Mouse (Mus musculus): ENCODE data around the gene Mcoln1.

The Mcoln1 gene

DNA sequence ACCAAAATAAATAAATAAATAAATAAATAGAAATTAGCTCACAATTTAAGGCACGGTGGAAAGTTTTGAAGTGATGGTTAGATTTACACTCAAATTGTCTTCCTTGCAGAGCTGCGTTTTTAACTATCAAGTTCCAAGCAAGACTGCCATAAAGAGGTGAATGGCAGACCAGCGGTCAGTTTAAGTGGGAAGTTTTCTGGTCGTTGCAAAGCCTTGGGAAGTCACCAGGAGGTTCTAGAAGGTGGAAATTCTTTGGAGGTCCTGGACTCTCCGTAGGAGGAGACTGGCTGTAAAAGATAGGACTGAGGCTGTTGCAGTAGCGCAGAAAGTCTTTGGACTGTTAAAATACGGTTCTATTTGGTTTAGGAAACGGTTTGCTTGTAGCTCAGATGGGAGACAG is 506 bp upstream of the Mcoln1 start:
- DNase-seq: no peak

DNA sequence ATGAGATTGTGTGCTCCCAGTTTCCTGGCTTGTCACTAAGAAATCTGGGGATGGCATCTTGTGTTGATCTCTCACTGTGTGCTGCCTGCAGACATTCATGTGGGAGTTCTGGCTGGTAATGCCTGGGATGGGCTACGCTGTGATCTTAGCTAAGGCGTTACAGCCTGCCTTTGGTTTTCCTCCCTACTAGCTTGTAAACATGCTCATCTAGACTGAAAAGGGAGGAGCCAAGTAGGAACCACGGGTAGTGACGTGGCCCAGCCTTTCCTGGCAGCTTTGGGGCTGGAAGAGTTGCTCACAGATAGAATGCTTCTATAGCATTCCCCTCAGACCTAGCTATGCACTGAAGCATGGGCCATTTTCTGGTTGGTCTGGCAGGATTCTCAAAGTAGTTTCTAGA is 2.0 kb downstream of the Mcoln1 start:
- DNase-seq: no peak

DNA sequence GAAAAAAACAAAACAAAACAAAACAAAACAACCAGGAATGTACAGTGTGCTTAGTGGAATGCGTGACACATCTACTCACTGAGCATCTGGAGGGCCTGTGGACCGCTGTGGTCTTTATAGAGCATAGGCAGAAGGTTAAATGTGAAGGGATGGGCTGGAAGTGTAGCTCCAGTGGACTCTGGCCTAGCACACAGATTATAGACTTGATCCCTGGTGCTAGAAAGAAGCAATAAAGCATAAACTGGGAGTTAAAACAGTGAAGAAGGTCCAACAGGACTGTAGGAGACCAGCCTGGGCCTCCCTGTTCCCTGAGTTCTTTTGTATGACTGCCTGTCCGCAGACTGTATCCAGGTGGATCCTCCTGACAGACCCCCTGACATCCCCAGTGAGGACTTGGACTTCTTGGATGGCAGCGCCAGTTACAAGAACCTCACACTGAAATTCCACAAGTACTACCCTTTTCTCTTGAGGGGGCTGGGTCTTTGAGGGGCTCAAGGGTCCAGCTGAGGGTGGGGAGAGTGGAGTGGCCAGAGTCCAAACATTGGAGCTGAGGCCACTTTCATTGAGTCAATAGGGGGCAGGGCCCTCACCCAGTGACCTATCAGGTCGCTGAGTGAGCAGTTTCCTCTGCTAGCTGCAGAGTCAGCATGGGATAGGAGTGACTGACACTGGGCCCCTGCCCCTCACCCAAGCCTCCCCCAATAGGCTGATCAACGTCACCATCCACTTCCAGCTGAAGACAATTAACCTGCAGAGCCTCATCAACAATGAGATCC is 7.9 kb downstream of the Mcoln1 start:
- DNase-seq: no peak

DNA sequence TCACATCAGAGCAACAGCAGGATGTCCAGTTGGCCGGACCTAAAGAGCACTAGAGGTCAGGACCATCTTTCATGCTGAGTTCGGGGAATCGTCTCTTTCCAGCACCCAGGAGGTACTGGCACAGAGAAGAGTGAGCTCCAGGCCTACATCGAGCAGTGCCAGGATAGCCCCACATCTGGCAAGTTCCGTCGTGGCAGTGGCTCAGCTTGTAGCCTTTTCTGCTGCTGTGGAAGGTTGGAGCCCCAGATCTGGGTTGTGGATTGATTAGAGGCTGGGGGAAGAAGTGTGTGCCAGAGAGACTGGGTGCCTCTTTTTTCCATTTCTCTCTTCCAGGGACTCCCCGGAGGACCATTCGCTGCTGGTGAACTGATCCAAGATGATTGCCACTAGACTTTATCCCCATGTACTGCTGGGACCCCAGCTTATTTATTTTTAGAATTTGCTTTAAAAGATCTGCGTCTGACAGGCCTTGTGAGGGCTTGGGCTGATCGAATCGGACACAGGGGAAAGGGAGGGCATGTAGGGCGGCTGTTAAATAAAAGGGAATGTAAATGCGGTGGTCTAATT is 14.5 kb downstream of the Mcoln1 start:
- DNase-seq: peak; percentile 38

DNA sequence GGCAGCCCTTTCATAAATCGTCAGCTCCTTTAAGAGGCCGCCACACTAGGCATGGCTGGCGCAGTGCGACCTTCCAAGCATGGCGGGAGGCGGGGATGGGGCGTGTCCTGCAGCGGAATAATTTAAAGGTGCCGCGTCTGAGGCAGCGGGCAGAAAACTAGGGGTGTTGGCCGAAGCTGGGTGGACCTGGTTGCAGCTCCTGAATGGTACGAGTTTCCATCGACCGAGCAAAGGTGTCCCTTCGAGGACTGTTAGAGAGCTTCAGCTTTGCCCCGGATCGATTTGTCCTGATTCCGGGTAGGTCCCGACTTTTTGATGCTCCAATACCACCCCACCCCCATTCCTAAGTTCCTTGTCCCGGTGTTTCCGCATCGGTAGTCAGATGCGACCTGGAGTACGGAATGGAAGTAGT is 15.0 kb downstream of the Mcoln1 start, which contains the start of gene Pnpla6:
TSS of gene Pnpla6 (plus strand) at position 125 of the 412 bp plus-strand sequence.
- DNase-seq: peak; percentile 94

DNA sequence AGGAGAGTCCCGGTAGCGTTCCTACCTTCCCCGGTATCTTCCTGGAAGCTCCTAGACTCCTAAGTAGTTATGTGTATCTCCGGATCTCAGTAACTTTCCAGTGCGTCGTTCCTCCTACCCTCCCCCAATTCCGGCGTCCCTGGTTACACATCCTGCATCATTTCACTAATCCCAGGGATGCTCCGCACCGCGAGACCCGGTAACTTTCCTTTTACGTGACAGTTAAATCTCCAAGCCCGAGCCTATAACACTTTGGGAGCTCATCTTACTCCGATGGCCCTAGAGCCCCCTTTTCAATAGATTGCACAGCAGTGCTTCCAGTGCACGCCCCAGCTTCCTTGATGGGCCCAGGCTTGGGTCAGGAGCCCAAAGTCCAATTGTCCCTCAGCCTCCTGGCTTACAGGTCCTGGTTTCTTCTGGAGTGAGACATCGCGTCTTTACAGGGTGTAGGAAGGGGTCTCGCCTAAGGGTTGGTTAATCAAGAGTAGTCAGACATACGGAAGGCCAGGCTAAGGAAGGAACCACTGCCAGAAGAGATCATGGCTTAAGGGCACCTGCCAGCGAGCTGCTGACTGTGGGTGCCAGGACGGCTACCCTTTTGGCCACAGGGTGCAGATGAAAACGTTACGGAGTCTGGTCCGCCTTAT is 15.6 kb downstream of the Mcoln1 start:
- DNase-seq: peak; percentile 74

DNA sequence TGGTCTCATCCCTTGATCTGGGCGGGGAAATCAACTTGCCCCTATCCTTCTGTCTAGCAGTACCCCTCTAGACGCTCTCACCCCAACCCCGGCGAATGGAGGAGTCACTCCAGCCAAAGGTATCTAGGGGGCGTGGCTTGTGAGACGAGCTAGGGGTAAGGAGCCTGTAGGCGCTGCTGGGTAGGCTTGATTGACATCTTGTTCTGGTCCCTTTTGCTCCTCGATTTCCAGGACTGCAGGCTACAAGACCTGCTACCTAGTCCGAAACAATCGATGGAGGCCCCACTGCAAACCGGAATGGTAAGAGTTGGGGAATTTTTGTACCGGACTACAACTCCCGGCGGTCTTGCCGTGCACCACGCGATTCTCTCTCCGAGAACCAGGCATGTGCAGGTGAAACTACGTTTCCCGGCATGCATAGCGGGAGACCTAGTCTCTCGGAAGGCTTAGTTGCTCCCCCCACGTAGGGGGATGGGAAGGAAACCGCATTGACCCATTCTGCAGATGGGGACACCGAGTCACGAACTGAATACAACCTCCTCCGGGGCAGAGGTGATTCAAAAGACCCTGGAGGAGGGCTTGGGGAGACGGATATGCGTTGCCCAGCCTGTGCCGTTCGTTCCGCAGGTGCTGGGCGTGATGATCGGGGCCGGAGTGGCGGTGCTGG is 16.3 kb downstream of the Mcoln1 start:
- DNase-seq: peak; percentile 97

DNA sequence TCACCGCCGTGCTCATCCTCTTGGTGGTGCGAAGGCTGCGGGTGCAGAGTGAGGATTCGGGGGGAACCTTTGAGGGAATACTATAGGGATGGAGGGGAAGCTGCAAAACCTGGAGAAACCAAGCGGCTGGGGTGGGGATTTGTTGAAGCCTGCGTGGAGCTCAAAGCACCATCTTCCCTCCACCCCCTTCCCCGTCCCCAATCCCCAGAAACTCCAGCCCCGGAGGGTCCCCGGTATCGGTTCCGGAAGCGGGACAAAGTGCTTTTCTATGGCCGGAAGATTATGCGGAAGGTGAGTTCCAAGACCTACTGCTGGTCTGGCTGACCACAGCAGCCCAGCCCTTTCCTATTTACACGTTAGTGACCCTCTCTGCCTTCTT is 16.8 kb downstream of the Mcoln1 start:
- DNase-seq: peak; percentile 25

DNA sequence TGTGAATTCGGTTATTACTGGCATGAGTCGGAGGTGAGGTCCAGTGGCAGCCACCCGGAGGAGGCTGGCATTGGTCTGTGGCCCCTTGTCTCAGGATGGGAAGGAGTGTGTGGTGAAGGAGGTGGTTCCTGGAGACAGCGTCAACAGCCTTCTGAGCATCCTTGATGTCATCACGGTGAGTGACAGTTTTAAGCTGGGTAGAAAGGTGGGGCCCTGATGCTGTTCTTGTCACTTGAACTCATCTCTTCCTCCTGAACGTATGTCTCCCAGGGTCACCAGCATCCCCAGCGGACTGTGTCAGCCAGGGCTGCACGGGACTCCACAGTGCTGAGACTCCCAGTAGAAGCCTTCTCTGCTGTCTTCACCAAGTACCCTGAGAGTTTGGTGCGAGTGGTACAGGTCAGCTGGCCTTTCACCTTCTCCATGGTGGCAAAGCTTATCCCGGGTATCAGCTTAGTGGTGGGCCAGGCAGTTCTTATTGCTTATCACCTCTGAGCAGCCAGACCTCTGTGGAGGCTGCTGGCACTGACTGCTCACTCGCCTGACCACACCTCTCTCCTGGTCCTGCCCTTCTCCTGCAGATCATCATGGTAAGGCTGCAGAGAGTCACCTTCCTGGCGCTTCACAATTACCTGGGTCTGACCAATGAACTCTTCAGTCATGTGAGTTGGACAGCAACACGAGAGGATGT is 21.9 kb downstream of the Mcoln1 start:
- no peak for DNase-seq

DNA sequence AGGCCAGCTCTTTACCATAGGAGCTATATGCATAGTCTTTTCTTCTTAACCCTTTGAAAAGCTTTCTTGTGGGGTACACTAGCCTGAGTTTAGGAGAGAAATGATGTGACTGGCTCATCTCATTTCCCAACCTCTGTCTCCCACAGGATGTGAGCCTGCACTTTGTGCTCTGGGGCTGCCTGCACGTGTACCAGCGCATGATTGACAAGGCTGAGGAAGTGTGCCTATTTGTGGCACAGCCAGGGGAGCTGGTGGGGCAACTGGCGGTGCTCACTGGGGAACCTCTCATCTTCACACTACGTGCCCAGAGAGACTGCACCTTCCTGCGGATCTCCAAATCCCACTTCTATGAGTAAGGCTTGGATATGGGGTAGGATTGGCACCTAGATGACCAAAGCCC is 30.6 kb downstream of the Mcoln1 start:
- no peak for DNase-seq

DNA sequence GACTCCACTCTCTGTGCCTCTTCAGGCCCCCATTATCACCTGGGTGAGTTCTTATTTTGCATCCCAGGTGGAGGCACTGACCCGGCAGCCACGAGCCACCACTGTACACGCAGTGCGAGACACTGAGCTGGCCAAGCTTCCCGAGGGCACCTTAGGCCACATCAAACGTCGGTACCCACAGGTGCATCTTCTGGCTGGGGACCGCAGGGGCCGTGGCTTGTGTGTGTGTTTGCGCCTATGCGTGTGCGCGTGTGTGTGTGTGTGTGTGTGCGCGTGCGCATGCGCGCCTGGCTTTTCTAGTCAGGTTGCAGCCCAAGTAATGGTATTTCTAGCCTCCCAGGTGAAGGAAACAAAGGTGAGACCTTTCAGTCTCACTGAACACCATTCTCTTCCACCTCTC is 31.7 kb downstream of the Mcoln1 start:
- no peak for DNase-seq

DNA sequence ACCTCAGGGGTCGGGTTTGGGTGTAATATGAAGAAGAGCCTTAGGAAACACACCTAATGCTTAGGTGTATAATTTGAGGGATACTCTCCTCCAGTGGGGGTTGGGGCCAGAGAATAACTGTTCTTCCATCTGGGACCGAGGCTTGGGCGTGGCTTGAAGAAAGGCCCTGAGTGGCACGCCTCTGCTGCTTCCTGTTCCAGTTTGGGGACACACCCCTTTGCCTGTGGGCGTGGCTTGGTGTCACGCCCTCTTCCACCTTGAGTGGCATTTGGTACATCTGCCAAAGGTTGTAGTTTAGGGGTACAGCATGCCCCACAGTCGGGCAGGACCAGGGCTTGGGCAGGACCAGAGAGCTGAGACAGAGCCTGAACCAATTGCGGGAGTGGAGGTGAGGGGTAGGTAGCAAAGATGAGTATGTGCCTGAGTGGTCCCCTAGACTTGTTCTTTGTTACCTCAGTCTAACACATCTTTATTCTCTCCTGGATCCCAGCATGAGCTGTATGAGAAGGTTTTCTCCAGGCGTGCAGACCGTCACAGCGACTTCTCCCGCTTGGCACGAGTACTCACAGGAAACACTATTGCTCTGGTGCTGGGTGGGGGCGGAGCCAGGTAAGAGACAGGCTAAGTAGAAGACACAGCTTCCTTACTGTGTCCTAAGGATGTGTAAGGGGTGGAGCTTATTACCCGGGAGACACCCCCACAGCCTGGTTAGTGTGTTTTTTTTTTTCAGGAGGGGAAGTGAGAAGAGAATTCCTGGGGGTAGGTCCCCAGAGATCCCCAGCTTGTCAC is 36.0 kb downstream of the Mcoln1 start:
- DNase-seq: no peak

DNA sequence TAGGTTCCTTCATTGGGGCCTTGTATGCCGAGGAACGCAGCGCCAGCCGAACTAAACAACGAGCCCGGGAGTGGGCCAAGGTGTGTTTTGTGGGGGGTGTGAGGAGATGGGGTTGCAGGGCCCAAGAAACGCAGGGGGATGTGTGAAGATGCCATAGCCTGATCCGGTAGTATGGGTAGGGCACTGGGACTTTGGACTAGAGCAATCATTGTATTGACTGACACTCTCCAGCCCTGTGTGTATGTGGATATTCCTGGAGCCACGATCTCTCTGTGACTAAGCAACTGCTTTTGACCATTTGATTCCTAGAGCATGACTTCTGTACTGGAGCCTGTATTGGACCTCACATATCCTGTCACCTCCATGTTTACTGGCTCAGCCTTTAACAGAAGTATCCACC is 36.7 kb downstream of the Mcoln1 start:
- DNase-seq: no peak

DNA sequence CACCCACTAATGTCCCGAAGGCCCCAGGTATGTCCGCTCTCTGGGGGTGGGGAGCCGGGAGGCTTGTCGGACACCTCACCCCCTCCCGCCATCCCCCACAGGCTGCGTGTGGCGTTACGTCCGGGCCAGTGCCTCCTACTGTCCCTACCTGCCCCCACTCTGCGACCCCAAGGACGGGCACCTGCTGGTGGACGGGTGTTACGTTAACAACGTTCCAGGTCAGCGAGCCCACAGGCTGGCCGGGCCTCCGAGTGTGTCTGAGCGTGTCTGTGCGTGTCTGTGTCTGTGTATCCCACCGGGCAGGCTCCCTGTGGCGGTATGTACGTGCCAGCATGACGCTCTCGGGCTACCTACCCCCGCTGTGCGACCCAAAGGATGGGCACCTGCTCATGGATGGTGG is 37.4 kb downstream of the Mcoln1 start:
- DNase-seq: no peak

DNA sequence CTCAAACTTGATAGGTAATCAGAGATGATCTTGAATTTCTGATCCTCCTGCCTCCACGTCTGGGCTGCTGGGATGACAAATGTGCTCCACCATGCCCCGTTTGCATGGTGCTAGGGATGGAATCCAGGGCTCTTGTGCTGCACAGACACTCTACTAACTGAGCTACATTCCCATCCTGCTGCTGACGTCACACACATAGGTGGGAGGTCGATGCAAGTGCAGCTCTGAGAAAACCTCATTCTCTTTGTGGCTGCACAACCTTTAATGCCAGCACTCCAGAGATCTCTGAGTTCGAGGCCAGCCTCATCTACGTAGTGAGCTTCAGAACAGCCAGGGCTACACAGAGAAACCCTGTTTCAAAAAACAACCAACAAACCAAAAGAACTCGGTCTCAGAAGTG is 38.9 kb downstream of the Mcoln1 start:
- no peak for DNase-seq

DNA sequence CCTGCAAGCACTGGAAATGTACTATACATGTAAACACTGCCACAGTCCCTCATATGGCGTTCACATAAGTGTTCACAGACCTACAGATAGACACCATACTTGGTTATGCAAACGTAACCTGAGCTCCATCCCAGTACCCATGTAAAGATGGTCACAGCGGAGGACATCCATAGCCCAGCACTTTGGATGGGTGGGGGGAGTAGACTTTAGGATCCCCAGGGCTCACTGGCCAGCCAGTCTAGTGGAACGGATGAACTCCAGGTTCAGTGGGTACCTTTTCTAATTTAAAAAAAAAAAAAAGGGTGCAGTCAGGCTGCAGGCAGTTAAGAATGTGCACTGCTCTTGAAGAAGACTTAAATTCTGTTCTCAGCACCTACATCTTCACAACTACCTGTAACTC is 39.8 kb downstream of the Mcoln1 start:
- DNase-seq: no peak

DNA sequence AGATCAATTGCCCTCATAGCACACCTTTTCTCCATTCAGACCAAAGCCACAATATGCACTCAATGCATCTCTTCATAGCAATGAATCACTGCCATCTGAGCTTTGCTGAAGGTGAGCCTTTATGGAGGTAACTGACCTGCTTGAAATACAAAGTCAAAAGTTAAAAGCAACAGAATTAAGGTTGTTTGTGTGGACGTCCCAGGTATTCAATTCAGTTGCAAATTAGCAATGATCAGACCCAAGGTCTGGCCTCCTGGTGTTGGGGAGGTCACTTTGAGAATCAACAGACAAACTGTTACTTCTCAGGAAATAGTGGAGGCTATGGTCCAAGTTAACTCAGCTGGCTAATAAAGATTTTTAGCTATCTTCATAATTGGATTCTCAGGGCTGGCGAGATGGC is 46.3 kb downstream of the Mcoln1 start:
- no peak for DNase-seq

DNA sequence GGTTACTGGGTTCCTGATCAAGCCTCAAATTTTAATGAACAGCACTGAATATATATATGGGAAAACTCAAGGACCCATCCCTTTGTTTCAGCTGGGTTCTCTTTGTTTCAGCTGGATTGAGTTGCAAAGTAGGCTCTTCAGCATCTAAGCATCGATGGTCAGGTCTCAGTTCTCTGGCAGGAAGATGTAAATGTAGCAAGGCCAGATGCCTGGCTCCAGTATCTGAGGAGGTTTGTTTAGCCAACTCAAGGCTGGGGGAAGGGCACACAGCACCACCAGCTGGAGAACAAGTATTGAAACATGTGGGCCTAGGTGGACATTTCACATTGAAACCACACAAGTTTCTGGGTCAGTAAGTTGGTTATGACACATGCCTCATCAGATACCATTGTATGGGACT is 52.0 kb downstream of the Mcoln1 start:
- no peak for DNase-seq

DNA sequence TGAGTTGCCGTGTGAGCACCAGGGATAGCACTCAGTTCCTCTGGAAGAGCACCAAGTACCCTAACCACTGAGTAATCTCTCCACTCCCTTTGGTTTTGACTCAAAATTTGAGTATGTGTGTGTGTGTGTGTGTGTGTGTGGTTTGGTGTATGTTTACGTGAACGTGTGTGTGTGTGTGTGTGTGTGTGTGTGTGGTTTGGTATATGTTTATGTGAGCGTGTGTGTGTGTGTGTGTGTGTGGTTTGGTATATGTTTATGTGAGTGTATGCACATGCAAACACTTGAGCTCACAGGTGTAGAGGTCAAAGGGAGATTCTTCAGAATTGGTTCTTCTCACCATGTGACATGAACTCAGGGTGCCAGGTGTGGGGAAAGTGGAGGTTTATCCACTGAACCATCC is 55.9 kb downstream of the Mcoln1 start:
- DNase-seq: no peak
